Comparison of ENCODE assay signal across 10 mouse cellular contexts in genomic region chr7:41498464-41498863, GRCm38 (mm10). TPM values are rescaled to one million over a fixed set of nuclear protein-coding genes. Genes with fewer than 3 reads are reported as not detected.
DNase-seq lines count a peak whose midpoint lies in the region; ATAC-seq and TF ChIP-seq lines count a peak whose summit lies in the region.
"Not testable (repeated sequence)": the region's sequence is repeated elsewhere in the genome, so short reads cannot be mapped to it uniquely, and the experiment has no call there.
"Had no signal": no experiment of that assay in that cellular context is flagged by ENCODE, and none has a peak within 500 bp of the region (broad histone marks: within the 10 kb centered on the region; RNA-seq: fewer than 3 reads in every experiment).

No protein-coding gene starts in this region.

- not testable (repeated sequence) for H3K27me3 ChIP-seq in embryonic facial prominence, embryonic 13.5 days; heart, embryonic 10.5 days (ENCODE audit: insufficient read depth, poor library complexity, severe bottlenecking); hindbrain, postnatal 0 days (ENCODE audit: insufficient read depth, low read length); liver, embryonic 16.5 days (ENCODE audit: control insufficient read depth, insufficient read depth, low read depth, low read length); midbrain, postnatal 0 days (ENCODE audit: insufficient read depth, low read length)

- H3K4me1 ChIP-seq in embryonic facial prominence, embryonic 13.5 days; heart, embryonic 10.5 days; hindbrain, postnatal 0 days (ENCODE audit: insufficient read depth, low read length); liver, embryonic 16.5 days (ENCODE audit: control insufficient read depth, low read depth, low read length); midbrain, postnatal 0 days (ENCODE audit: insufficient read depth, low read length): not testable (repeated sequence)

- TF ChIP-seq CTCF in hindbrain, postnatal 0 days (IDR thresholded peaks at IDR 0.05; ENCODE audit: low read depth); layer of hippocampus, adult 2 months (conservative IDR thresholded peaks at IDR 0.05); midbrain, postnatal 0 days (IDR thresholded peaks at IDR 0.05): not testable (repeated sequence)

- H3K36me3 ChIP-seq in embryonic facial prominence, embryonic 13.5 days = peaks cover 16% of the 10 kb centered on the region
- peaks cover 16% of the 10 kb centered on the region; the same call in 1 of the 2 replicates for H3K36me3 ChIP-seq in heart, embryonic 10.5 days
- not testable (repeated sequence) for H3K36me3 ChIP-seq in hindbrain, postnatal 0 days (ENCODE audit: insufficient read depth, low read length); liver, embryonic 16.5 days (ENCODE audit: control insufficient read depth, insufficient read depth); midbrain, postnatal 0 days (ENCODE audit: insufficient read depth, low read length)

- H3K4me2 ChIP-seq in embryonic facial prominence, embryonic 13.5 days = peak overlapping the region; percentile 81
- H3K4me2 ChIP-seq in hindbrain, postnatal 0 days (ENCODE audit: low read depth, low read length) = peak overlapping the region; percentile 67
- peak overlapping the region; percentile 93 for H3K4me2 ChIP-seq in liver, embryonic 16.5 days (ENCODE audit: low read depth, low read length)
- peak overlapping the region; percentile 82 for H3K4me2 ChIP-seq in midbrain, postnatal 0 days (ENCODE audit: low read depth, low read length, poor library complexity, severe bottlenecking)

- peaks cover 14% of the 10 kb centered on the region for H3K9me3 ChIP-seq in embryonic facial prominence, embryonic 13.5 days
- not testable (repeated sequence) for H3K9me3 ChIP-seq in heart, embryonic 10.5 days; hindbrain, postnatal 0 days (ENCODE audit: low read length); liver, embryonic 16.5 days (replicated peaks; ENCODE audit: control insufficient read depth, low read length); midbrain, postnatal 0 days (ENCODE audit: low read length)

- DNase-seq in adipocyte (ENCODE audit: low spot score) = peak; percentile 2
- DNase-seq in heart, embryonic 10.5 days (ENCODE audit: low spot score); hindbrain, postnatal 0 days (ENCODE audit: low spot score); layer of hippocampus, adult 2 months (ENCODE audit: low spot score in 2 of 2); midbrain, postnatal 0 days (ENCODE audit: low spot score): not testable (repeated sequence)

- WGBS in embryonic facial prominence, embryonic 13.5 days = 79% methylated on average over 4 of the region's 4 CpGs
- 67% methylated on average over 4 of the region's 4 CpGs for WGBS in heart, embryonic 10.5 days
- 79% methylated on average over 2 of the region's 4 CpGs for WGBS in hindbrain, postnatal 0 days
- 50% methylated on average over 2 of the region's 4 CpGs for WGBS in liver, embryonic 16.5 days (ENCODE audit: insufficient replicate concordance)
- WGBS in midbrain, postnatal 0 days = 65% methylated on average over 2 of the region's 4 CpGs

- ATAC-seq in embryonic facial prominence, embryonic 13.5 days (ENCODE audit: insufficient number of reproducible peaks, insufficient read depth, low FRiP score, low TSS enrichment, low read depth); hindbrain, postnatal 0 days; liver, embryonic 16.5 days (ENCODE audit: low read depth); midbrain, postnatal 0 days (ENCODE audit: low FRiP score): not testable (repeated sequence)

- H3K27ac ChIP-seq in embryonic facial prominence, embryonic 13.5 days; heart, embryonic 10.5 days; hindbrain, postnatal 0 days; liver, embryonic 16.5 days (ENCODE audit: low read length); midbrain, postnatal 0 days (ENCODE audit: low read depth, low read length): not testable (repeated sequence)
- H3K27ac ChIP-seq in layer of hippocampus, adult 2 months = peak overlapping the region; percentile 86; the same call in 1 of the 2 replicates

- H3K9ac ChIP-seq in embryonic facial prominence, embryonic 13.5 days; hindbrain, postnatal 0 days (replicated peaks; ENCODE audit: low read length); liver, embryonic 16.5 days (ENCODE audit: low read depth, low read length); midbrain, postnatal 0 days (replicated peaks; ENCODE audit: low read length, poor library complexity, severe bottlenecking): not testable (repeated sequence)

- peak overlapping the region; percentile 61 for H3K4me3 ChIP-seq in embryonic facial prominence, embryonic 13.5 days
- H3K4me3 ChIP-seq in heart, embryonic 10.5 days = peak overlapping the region; percentile 71
- H3K4me3 ChIP-seq in hindbrain, postnatal 0 days (ENCODE audit: low read length) = peak overlapping the region; percentile 60; the same call in 1 of the 2 replicates
- H3K4me3 ChIP-seq in layer of hippocampus, adult 2 months = peak overlapping the region; percentile 80
- H3K4me3 ChIP-seq in liver, embryonic 16.5 days (ENCODE audit: low read depth, low read length) = peak overlapping the region; percentile 77; the same call in 1 of the 2 replicates
- H3K4me3 ChIP-seq in midbrain, postnatal 0 days (ENCODE audit: low read depth, low read length) = peak overlapping the region; percentile 60; the same call in 1 of the 2 replicates

RNA-seq across cellular contexts. Expression of gene Gm20449, which starts 0.8 kb away (rescaled TPM):
- 0.10 and 0.17 TPM in 2 replicates for polyA plus RNA-seq in embryonic facial prominence, embryonic 13.5 days (2015; fragmentation: Nextera tagmentation; extraction: Ambion mirVana)
- 0.06 TPM in 1 of 2 replicates, not detected in the other for polyA plus RNA-seq in heart, embryonic 10.5 days (2016; fragmentation: Nextera tagmentation; extraction: Ambion mirVana)
- 0.11 TPM in 1 of 2 replicates, not detected in the other for total RNA-seq in hindbrain, postnatal 0 days (2014; rRNA removed)
- 0.08 and 0.15 TPM in 2 replicates for polyA plus RNA-seq in hindbrain, postnatal 0 days (2015; fragmentation: Nextera tagmentation; extraction: Ambion mirVana)
- total RNA-seq in layer of hippocampus, adult 2 months (2021) = under 1 TPM; 0.10 to 0.33 TPM
- polyA plus RNA-seq in liver, embryonic 16.5 days (2015; fragmentation: Nextera tagmentation; extraction: Ambion mirVana) = 0.04 TPM in 1 of 2 replicates, not detected in the other
- total RNA-seq in midbrain, postnatal 0 days (2014; rRNA removed) = 0.05 and 0.14 TPM in 2 replicates
- 0.06 and 0.07 TPM in 2 replicates for polyA plus RNA-seq in midbrain, postnatal 0 days (2015; fragmentation: Nextera tagmentation; extraction: Ambion mirVana)
- total RNA-seq: granulocyte monocyte progenitor cell, adult 5-6 weeks; megakaryocyte progenitor cell, adult 5-6 weeks had no signal
- polyA plus RNA-seq: small intestine, adult 2 months had no signal

RNA-seq across cellular contexts. Expression of gene AW146154, which starts 1.2 kb away (rescaled TPM):
- 10.7 and 14.5 TPM in 2 replicates for polyA plus RNA-seq in embryonic facial prominence, embryonic 13.5 days (2015; fragmentation: Nextera tagmentation; extraction: Ambion mirVana)
- 7.5 and 8.2 TPM in 2 replicates for polyA plus RNA-seq in heart, embryonic 10.5 days (2016; fragmentation: Nextera tagmentation; extraction: Ambion mirVana)
- 3.0 and 5.3 TPM in 2 replicates for total RNA-seq in hindbrain, postnatal 0 days (2014; rRNA removed)
- polyA plus RNA-seq in hindbrain, postnatal 0 days (2015; fragmentation: Nextera tagmentation; extraction: Ambion mirVana) = 3.6 and 4.1 TPM in 2 replicates
- 10 to 100 TPM in 1 of 2 experiments, 1 to 10 TPM in 1; 9.9 to 13.5 TPM for total RNA-seq in layer of hippocampus, adult 2 months (2021)
- 2.4 and 2.6 TPM in 2 replicates for polyA plus RNA-seq in liver, embryonic 16.5 days (2015; fragmentation: Nextera tagmentation; extraction: Ambion mirVana)
- total RNA-seq in midbrain, postnatal 0 days (2014; rRNA removed) = 4.6 and 4.7 TPM in 2 replicates
- polyA plus RNA-seq in midbrain, postnatal 0 days (2015; fragmentation: Nextera tagmentation; extraction: Ambion mirVana) = 3.7 and 4.4 TPM in 2 replicates

RNA-seq across cellular contexts. Expression of gene Vmn2r57, which starts 50.0 kb away (rescaled TPM):
- 0.21 and 0.48 TPM in 2 replicates for polyA plus RNA-seq in embryonic facial prominence, embryonic 13.5 days (2015; fragmentation: Nextera tagmentation; extraction: Ambion mirVana)
- polyA plus RNA-seq in heart, embryonic 10.5 days (2016; fragmentation: Nextera tagmentation; extraction: Ambion mirVana) = 0.17 and 0.20 TPM in 2 replicates
- 0.07 and 0.58 TPM in 2 replicates for total RNA-seq in hindbrain, postnatal 0 days (2014; rRNA removed)
- 0.45 and 0.47 TPM in 2 replicates for polyA plus RNA-seq in hindbrain, postnatal 0 days (2015; fragmentation: Nextera tagmentation; extraction: Ambion mirVana)
- under 1 TPM; 0.33 to 0.39 TPM for total RNA-seq in layer of hippocampus, adult 2 months (2021)
- polyA plus RNA-seq in liver, embryonic 16.5 days (2015; fragmentation: Nextera tagmentation; extraction: Ambion mirVana) = not detected in 2 replicates
- 0.19 and 0.38 TPM in 2 replicates for total RNA-seq in midbrain, postnatal 0 days (2014; rRNA removed)
- 0.48 and 0.64 TPM in 2 replicates for polyA plus RNA-seq in midbrain, postnatal 0 days (2015; fragmentation: Nextera tagmentation; extraction: Ambion mirVana)
- total RNA-seq: granulocyte monocyte progenitor cell, adult 5-6 weeks; megakaryocyte progenitor cell, adult 5-6 weeks had no signal
- polyA plus RNA-seq: small intestine, adult 2 months had no signal
